Mouse (Mus musculus) left cerebral cortex, postnatal 14 days (tissue): Measurements from ENCODE around the gene Psd. TPM values are rescaled to one million over a fixed set of nuclear protein-coding genes. Genes with fewer than 3 reads are reported as not detected.

Experiments
- DNase-seq, 2 experiments: peaks; one replicate each; pipeline ENCODE4 v3.0.0; 2021 to 2022; ENCODE audit warnings: low spot score in 2 of 2, mixed read lengths in 1 of 2
- intact Hi-C: fragments of 180-260 bp; cut with DNase I; formaldehyde crosslinking; loops from one replicate; pipeline ENCODE4 v1.15.1; 2025
- total RNA-seq, 2 experiments: library from RNA; stranded (reverse); gene quantifications; 2 replicates each; pipeline ENCODE4 v1.2.3; 2021

Gene Psd
- total RNA-seq, 2 experiments from 2014 or later = 580 to 627 TPM

DNA sequence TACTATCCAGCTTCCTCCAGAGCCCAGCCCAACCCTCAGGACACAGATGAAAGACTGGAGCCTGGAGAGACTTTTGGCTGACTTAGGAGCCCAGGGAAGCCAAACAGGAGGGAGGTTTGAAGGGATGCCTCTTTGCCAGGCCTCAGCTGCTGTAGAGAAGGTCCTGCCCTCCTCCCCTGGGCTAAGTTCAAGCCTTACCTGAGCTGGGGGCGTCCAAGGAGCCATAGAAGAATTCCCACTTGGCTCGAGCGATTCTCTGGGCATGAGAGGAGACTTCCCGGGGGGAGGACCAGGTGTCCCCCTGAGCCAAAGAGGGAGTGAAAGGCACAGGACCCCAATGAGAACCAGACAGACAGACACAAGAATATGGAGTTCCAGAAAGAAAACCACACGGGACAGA, 3.2 kb downstream of the Psd start:
- intact Hi-C loops = no loop called here
- DNase-seq = no peak

DNA sequence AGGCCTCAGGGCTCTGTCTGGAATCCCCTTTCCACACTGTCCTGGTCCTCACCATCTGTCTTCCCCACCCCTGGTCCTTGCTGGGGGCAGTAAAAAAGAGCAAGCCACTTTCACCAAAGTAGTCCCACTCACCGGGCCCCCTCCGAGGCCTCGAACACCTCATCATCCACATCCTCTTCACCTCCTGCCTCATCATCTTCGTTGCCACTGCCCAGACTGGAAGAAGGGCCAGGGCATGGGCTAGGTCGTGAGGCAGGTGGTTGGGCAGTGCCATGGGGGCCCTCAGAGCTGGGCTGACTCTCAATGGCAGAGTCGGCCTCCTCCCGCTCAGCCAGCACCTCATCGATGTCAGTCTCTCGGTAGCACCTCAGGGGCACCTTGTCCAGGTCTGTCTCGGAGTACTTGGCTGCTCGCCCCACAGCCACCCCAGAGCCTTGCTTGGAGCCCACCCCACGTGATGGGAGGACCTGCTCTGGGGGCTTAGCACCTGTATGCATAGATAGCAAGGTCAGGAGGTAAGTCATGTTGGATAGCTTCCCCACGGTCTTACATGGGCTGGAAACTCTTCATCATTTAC, 3.9 kb downstream of the Psd start:
- intact Hi-C loops = no loop called here
- DNase-seq = no peak

DNA sequence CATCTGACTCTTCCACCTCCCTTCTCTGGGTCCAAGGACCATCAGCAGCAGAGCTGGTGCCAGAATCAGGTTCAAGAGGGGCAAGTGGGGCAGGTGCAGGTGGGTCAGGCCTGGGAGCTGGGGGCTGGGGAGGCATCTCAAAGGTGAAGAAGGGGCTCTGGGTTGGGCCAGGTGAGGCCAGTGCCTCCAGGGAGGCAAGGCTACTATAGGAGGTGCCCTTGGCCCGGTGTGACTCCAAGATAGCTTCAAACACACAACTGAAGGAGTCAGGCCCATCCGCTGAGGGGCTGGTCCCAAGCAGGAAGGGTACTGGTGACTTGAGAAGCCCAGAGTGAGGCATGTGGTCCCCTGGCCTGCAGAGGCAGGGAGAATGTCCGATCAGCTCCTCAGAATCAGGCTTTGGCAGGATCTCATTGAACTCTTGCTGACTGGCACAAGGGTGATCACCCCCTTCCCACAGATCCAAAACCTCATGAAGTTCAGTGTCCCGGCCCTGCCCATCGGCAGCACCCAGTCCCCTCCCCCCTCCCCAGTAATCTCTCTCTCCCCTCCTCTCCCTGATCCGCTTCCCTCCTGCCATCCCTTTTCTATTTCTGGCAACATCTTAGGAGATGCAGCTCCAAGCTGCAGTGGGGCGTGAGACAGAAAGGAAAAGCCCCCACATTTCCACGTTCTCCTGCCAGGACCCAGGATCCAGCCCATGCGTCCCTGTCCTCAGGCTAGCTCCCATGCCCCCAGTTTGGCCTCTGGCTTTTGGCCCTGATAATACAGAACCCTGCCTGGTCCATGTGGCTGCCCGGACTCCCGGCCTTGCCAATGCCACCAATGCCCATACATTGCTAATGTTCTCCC, 4.6 kb downstream of the Psd start:
- intact Hi-C loops = no loop called here
- no peak for DNase-seq

DNA sequence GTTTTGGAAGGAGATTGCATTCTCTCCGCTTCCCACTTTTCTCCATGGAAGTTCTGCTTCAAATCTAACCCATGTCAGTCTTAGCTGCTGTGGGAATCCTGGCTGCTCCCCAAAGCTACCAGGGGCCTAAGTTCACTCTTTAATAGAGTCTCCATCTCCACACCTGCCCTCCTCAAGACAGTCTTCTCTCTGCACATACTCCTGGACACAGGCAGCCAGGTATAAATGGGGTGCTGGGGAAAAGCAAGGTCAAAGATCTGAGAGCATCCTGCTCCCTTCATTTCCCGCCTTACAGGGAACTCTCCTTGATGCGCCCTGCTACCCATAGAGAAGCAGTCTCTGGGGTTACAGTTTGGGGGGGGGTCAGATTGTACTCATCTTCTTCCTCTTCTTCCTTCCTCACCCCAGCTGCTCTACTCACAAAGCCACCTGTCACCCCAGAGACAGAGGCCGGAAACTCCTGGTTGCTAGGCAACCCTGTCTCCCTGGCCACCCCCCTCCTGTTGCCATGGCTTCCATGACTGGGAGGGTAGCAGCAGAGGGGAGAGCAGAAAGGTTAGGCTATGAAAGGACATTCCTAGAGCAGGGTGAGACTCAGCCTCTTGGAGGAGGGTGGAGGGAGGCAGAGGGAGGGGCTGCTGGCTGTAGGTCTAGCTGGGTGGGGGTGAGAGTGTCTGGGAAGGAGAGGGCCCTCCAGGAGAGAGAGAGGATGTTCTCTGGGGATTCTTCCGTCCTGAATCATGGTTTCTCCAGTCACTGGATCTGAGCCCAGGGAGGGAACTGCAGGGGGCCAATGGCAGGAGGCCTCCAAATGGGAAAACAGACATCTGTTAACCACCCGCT, 5.6 kb downstream of the Psd start:
- intact Hi-C loops = no loop called here
- peak in 1 of 2 experiments; percentile 71 for DNase-seq

GRCm38 (mm10) chr19:46320076-46320785, 6.7 kb downstream of the Psd start:
- intact Hi-C loops = no loop called here
- DNase-seq = no peak

- DNase-seq = peak; percentile 92 to 97
- intact Hi-C loops = no loop called here
Observed at GRCm38 (mm10) chr19:46318586-46319378, 8.2 kb downstream of the Psd start.

DNA sequence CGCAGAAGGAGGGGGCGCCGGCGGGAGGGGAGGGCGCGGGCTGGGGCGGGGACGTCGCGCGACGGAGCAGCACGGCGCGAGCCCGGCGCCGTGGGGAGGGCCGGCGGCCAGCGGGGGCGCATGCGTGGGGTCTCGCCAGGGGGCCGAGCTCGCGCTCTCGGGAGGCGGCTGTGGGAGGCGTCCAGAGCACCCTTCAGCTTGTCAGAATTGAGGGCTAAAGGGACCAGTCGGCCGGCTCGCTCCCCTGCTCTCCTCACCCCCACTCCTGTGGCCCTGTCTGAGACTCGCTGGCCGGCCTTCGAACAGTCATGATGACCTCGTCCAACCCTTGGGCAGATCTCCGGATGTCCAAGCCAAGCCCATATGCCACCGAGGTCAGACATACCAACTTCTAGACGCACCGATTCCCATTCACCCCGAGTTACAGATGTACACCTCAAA, 8.9 kb downstream of the Psd start:
- intact Hi-C loops = no loop called here
- DNase-seq = peak in 1 of 2 experiments; percentile 69

DNA sequence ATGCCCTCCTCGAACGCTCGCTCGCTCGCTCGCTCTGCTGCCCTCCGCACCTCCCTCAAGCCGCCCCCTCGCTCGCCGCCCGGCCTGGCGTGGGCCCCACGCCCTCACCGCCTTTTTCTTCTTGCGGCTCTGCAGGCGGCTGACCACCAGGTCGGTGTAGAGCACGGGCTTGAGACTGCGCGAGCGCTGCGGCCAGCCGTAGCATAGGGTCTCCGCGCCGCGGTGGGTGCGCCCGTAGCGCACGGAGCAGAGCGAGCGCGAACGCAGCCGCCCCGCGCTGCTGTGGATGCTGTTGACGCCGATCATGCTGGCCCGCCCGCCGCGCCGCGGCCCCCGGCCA, 9.4 kb downstream of the Psd start:
- peak in 1 of 2 experiments; percentile 10 for DNase-seq
- intact Hi-C loops = no loop called here

GRCm38 (mm10) chr19:46316846-46317545, 10.0 kb downstream of the Psd start:
- intact Hi-C loops = no loop called here

GRCm38 (mm10) chr19:46315752-46316610, 11.0 kb downstream of the Psd start:
- DNase-seq = peak; percentile 12 to 50
- intact Hi-C loops = no loop called here

More at GRCm38 (mm10) chr19:46316846-46317545, 10.0 kb downstream of the Psd start:
- DNase-seq = peak; percentile 84 to 90

GRCm38 (mm10) chr19:46314872-46315742, 11.8 kb downstream of the Psd start:
- intact Hi-C loops = no loop called here
- no peak for DNase-seq

GRCm38 (mm10) chr19:46314151-46314601, 12.8 kb downstream of the Psd start:
- DNase-seq = no peak
- intact Hi-C loops = no loop called here

DNA sequence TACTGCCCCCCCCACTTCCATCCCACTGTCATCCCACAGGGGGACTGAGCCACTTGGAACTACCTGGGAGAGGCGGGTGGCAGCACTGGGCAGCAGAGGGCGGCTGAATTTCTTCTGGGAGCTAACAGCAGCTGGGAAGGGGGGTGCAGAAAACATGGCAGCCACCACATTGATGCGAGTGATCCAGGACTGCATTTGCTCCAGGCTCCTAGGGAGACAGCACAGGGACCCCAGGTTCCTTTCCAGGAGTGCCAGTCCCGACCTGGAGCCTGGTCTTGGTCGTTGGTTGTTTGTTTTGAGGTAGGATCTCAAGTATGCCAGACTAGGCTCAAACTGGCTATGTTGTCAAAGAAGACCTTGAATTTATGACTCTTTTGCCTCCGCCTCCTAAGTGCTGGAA, 13.4 kb downstream of the Psd start:
- intact Hi-C loops = no loop called here
- no peak for DNase-seq

DNA sequence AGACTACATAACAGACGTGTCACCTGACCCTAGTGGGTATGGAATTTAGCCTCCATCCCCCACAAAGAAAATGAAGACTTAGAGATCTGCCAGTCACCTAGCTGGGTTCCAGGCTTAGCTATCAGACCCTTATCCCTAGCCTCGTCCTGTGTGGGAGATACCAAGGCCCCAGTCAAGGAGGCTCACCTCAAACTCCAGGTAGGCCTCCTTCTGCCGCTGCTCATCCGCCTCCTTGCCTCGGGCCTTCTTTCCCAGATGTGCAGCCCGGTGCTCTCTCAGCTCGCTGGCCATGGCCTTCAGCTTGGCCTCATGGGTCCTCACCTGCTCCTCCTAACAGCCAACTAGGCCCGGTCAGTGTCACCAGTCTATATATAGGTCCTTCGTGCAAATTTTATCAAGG, 13.8 kb downstream of the Psd start:
- DNase-seq = no peak
- intact Hi-C loops = no loop called here

DNA sequence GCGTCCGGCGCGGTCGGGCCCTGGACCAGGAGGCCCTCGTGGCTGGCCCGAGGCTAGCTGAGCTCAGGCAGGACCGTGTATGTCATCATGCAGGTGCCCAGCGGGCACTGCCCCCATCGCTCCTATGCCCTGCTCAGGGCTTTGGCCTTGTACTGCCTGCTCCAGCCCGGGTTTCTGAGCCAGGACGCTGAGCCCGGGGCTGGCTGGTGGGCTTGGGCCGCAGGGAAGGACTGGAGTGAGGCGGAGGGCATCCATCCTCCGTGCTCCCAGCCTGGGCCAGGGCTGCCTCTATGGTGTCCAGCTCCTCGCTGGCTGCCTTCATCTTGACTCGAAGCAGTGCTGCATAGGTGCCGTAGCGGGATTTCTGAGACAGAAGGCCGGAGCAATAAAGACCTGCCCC, 14.4 kb downstream of the Psd start:
- intact Hi-C loops = no loop called here
- no peak for DNase-seq

DNA sequence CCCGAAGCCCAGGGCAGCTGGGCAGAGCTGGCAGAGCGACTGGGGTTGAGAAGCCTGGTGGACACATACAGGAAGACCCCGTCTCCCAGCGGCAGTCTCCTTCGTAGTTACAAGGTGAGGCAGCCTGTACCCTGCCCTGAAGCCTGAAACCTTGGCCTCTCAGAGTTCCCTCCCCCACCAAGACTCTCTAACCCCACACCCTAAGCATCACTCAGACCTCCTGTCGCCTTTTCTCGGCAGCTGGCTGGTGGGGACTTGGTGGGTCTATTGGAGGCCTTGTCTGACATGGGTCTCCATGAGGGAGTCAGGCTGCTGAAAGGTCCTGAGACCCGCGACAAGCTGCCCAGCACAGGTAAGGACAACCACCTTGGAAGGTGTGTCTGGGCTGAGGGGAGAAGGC, 15.6 kb downstream of the Psd start:
- intact Hi-C loops = no loop called here
- DNase-seq = no peak
